Mouse (Mus musculus) hindbrain, embryonic 12.5 days (tissue): ENCODE results near the gene Iffo1. TPM values are rescaled to one million over a fixed set of nuclear protein-coding genes. Genes with fewer than 3 reads are reported as not detected.

Experiments
- ATAC-seq: fragments of 200-750 bp; cut with Nextera tagmentation; 2 replicates; pipeline ENCODE4 v1.8.0; 2017; ENCODE audit warnings: moderate TSS enrichment; ENCODE audit not compliant: low FRiP score
- H3K27ac ChIP-seq: fragments of 300-500 bp; sonication (generic); 2 replicates; pipeline ENCODE4 v1.5.1; 2016; ENCODE audit warnings: mild to moderate bottlenecking
- H3K27me3 ChIP-seq: fragments of 300-500 bp; sonication (generic); 2 replicates; pipeline ENCODE4 v1.6.1; 2016; ENCODE audit warnings: mild to moderate bottlenecking
- H3K36me3 ChIP-seq: fragments of 300-500 bp; sonication (generic); 2 replicates; pipeline ENCODE4 v1.6.1; 2016; ENCODE audit warnings: mild to moderate bottlenecking
- H3K4me1 ChIP-seq: fragments of 300-500 bp; sonication (generic); 2 replicates; pipeline ENCODE4 v1.6.1; 2016
- H3K4me2 ChIP-seq: fragments of 300-500 bp; sonication (generic); replicated peaks from 2 replicates; pipeline ENCODE4 v1.6.1; 2016; ENCODE audit warnings: mild to moderate bottlenecking
- H3K4me3 ChIP-seq: fragments of 300-500 bp; sonication (generic); 2 replicates; pipeline ENCODE4 v1.5.1; 2016; ENCODE audit warnings: mild to moderate bottlenecking
- H3K9ac ChIP-seq: fragments of 300-500 bp; sonication (generic); 2 replicates; pipeline ENCODE4 v1.6.1; 2016; ENCODE audit warnings: mild to moderate bottlenecking, moderate library complexity
- H3K9me3 ChIP-seq: fragments of 300-500 bp; sonication (generic); replicated peaks from 2 replicates; pipeline ENCODE4 v1.6.1; 2016; ENCODE audit warnings: mild to moderate bottlenecking
- WGBS: fragments of 180-500 bp; shearing (Covaris S2); methylation state at CpG from one replicate; pipeline ENCODE4 v1.1.7; 2016; 5-methylcytosine and 5-hydroxymethylcytosine counted together
- polyA plus RNA-seq: library from polyadenylated mRNA; unstranded; fragments of >200 nt; fragmentation: Nextera tagmentation; extraction: Ambion mirVana; gene quantifications from 2 replicates; pipeline ENCODE4 v1.2.1, GENCODE M21; 2016

Iffo1 gene
- polyA plus RNA-seq, 1 experiment from 2014 or later: 19.2 TPM

GRCm38 (mm10) chr6:125145479-125145951 is 474 bp downstream of the Iffo1 start:
- under 1% methylated on average over 29 of the region's 35 CpGs for WGBS
- peaks cover 30% of the 10 kb centered on the region for H3K36me3 ChIP-seq
- H3K9ac ChIP-seq: peak overlapping the region; percentile 83
- H3K27me3 ChIP-seq: no peaks in the 10 kb centered on the region
- H3K27ac ChIP-seq: peak overlapping the region; percentile 93
- ATAC-seq: peak; percentile 76
- H3K4me1 ChIP-seq: peaks cover 46% of the 10 kb centered on the region
- H3K4me3 ChIP-seq: peak overlapping the region; percentile 76
- no peaks in the 10 kb centered on the region for H3K9me3 ChIP-seq
- peak overlapping the region; percentile 72 for H3K4me2 ChIP-seq

GRCm38 (mm10) chr6:125146148-125146547 is 1.1 kb downstream of the Iffo1 start:
- 54% methylated on average over 7 of the region's 7 CpGs for WGBS
- no peaks in the 10 kb centered on the region for H3K9me3 ChIP-seq
- peak overlapping the region; percentile 72 for H3K4me2 ChIP-seq
- H3K27ac ChIP-seq: no peak overlapping the region
- H3K4me3 ChIP-seq: peak overlapping the region; percentile 76
- peaks cover 27% of the 10 kb centered on the region for H3K36me3 ChIP-seq
- no peaks in the 10 kb centered on the region for H3K27me3 ChIP-seq
- peaks cover 46% of the 10 kb centered on the region for H3K4me1 ChIP-seq
- peak overlapping the region; percentile 83 for H3K9ac ChIP-seq
- ATAC-seq: no peak

DNA sequence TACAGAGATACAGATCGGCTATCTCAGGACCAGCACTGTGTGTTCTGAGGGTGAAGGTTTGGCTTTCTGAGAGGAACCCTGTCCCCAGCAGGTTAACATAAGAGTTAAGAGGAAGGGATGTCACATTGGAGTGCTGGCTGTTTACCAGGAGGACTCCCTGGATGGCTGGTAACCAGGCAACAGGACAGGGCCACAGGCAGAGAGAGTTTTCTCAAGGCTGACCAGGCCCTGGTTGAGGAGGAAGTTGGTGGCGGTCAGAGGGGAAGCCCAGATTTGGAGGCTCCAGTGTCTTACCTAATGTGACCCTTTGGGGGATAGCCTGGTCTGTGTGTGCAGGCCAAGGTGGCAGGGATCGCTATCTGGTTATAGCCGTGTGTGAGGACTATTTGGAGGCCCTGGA is 1.8 kb downstream of the Iffo1 start:
- peaks cover 46% of the 10 kb centered on the region for H3K4me1 ChIP-seq
- H3K9ac ChIP-seq: peak overlapping the region; percentile 55; the same call in 1 of the 2 replicates
- H3K4me2 ChIP-seq: peak overlapping the region; percentile 72
- H3K27ac ChIP-seq: peak overlapping the region; percentile 48
- no peaks in the 10 kb centered on the region for H3K27me3 ChIP-seq
- peaks cover 27% of the 10 kb centered on the region for H3K36me3 ChIP-seq
- peak overlapping the region; percentile 10 for H3K4me3 ChIP-seq
- no peak for ATAC-seq
- no peaks in the 10 kb centered on the region for H3K9me3 ChIP-seq
- 90% methylated on average over 4 of the region's 4 CpGs for WGBS

DNA sequence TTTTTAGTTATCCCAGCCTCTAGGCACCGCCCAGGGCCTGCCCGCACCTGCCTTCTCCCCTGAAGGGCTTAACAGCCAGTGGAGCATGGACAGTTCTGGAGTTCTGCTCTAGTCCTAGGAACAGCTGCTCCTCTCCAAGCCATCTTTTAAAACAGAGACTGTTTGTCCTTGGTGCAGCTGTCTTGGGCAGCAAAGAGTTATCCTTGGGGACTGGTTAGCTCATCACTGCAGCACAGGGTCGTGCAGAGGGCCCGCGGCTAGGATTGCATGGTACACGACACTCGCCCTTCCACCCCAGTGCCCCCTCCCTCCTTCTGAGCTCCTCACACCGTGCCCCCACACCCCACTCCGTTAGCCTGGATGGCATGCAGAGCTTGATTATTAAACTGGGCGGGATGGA is 2.3 kb downstream of the Iffo1 start:
- no peaks in the 10 kb centered on the region for H3K27me3 ChIP-seq
- 0 out of 2 replicates have a peak overlapping the region, but pooled peaks have one; percentile 7 for H3K4me3 ChIP-seq
- peak overlapping the region; percentile 48 for H3K27ac ChIP-seq
- H3K9me3 ChIP-seq: no peaks in the 10 kb centered on the region
- peak overlapping the region; percentile 55; the same call in 1 of the 2 replicates for H3K9ac ChIP-seq
- peaks cover 46% of the 10 kb centered on the region for H3K4me1 ChIP-seq
- 52% methylated on average over 10 of the region's 10 CpGs for WGBS
- no peak for ATAC-seq
- peaks cover 25% of the 10 kb centered on the region for H3K36me3 ChIP-seq
- peak overlapping the region; percentile 72 for H3K4me2 ChIP-seq

DNA sequence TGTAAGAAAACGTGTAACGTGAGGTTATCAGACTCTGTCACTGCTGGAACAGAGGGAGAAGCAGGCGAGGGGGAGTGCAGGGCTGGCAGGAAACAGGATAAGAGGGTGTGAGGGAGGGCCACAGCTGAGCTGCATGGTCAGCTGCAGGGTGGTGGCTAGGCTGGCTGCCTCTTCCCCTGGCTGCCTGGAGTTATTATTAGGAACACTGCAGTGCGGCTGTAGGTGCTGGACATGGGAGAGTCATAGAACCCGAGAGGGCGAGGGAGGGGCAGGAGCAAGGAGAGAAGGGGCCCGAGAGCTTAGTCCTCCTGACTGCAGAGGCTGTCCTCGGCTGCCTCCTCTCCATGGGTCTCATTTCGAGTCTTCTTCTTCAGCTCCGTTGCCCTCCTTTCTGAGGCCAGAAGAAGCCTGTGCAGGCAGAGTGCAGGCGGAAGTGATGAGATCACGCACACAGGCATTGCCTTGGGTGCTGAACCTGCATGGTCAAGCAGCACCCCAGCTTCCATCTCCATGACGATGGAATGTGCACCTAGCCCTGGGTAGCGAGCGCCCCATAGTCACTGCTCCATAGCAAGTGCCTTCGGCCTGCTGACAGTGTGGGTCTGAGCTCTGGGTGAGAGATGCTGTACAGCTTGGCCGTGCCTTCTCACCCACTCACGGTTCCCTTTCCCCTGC is 3.3 kb downstream of the Iffo1 start:
- 69% methylated on average over 18 of the region's 18 CpGs for WGBS
- H3K27ac ChIP-seq: peak overlapping the region; percentile 30; the same call in 1 of the 2 replicates
- peaks cover 46% of the 10 kb centered on the region for H3K4me1 ChIP-seq
- H3K9me3 ChIP-seq: no peaks in the 10 kb centered on the region
- peak overlapping the region; percentile 47; the same call in 1 of the 2 replicates for H3K9ac ChIP-seq
- peaks cover 34% of the 10 kb centered on the region for H3K36me3 ChIP-seq
- H3K27me3 ChIP-seq: no peaks in the 10 kb centered on the region
- H3K4me3 ChIP-seq: 0 out of 2 replicates have a peak overlapping the region, but pooled peaks have one; percentile 0
- peak overlapping the region; percentile 72 for H3K4me2 ChIP-seq
- no peak for ATAC-seq

DNA sequence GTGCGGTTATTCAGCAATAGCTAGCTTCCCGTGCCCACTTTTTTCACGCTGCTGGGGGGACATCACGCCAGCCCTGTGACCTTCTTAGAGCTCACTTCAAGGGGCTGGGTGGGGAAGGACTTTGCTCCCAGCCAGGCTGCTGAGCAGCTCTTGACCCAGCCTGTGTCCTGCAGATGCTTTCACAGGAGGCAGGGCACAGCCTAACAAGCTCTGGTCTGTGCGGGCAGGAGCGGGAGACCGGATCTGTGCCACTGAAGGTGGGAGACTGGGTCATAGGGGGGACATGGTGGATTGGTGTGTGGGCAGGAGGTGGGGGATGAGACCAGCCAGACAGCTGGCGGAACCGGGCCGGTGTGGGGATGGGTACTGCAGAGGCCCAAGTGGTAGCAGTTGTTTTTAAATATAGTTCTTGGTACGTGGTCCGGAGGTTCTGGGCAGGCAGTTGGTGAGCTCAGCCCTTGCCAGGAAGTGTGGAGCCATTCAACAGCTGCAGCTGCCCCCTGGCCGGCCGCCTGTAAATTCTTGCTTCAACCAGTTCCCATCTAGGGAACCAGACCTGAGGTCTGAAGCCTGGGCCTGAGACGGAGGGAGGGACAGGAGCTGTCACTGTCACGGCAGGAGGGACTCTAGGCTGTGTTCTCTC is 4.0 kb downstream of the Iffo1 start:
- H3K4me2 ChIP-seq: peak overlapping the region; percentile 72; the same call in 1 of the 2 replicates
- ATAC-seq: no peak
- peak overlapping the region; percentile 12; the same call in 1 of the 2 replicates for H3K27ac ChIP-seq
- peaks cover 34% of the 10 kb centered on the region for H3K36me3 ChIP-seq
- H3K4me1 ChIP-seq: peaks cover 46% of the 10 kb centered on the region
- H3K9ac ChIP-seq: peak overlapping the region; percentile 47; the same call in 1 of the 2 replicates
- no peak overlapping the region for H3K4me3 ChIP-seq
- 85% methylated on average over 16 of the region's 16 CpGs for WGBS
- H3K9me3 ChIP-seq: no peaks in the 10 kb centered on the region
- no peaks in the 10 kb centered on the region for H3K27me3 ChIP-seq

DNA sequence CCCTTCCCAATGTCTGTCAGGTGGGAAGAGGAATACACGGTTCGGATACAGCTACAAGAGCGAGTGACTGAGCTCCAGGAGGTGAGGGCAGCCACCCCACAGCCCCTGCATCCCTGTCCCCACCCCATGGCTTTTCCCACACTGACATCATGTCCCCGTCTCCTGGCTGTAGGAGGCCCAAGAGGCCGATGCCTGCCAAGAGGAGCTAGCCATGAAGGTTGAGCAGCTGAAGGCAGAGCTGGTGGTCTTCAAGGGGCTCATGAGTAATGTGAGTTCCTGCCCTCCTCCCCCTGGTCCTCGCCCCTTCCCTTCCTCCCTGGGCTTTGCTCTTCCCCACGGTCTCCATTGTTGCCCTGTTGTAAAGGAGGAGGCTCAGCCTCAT is 4.5 kb downstream of the Iffo1 start:
- H3K9ac ChIP-seq: peak overlapping the region; percentile 39; the same call in 1 of the 2 replicates
- H3K9me3 ChIP-seq: no peaks in the 10 kb centered on the region
- no peak overlapping the region for H3K4me3 ChIP-seq
- no peak for ATAC-seq
- H3K27ac ChIP-seq: no peak overlapping the region
- H3K27me3 ChIP-seq: no peaks in the 10 kb centered on the region
- peaks cover 32% of the 10 kb centered on the region for H3K36me3 ChIP-seq
- peaks cover 43% of the 10 kb centered on the region for H3K4me1 ChIP-seq
- H3K4me2 ChIP-seq: no peak overlapping the region
- WGBS: 65% methylated on average over 7 of the region's 7 CpGs

DNA sequence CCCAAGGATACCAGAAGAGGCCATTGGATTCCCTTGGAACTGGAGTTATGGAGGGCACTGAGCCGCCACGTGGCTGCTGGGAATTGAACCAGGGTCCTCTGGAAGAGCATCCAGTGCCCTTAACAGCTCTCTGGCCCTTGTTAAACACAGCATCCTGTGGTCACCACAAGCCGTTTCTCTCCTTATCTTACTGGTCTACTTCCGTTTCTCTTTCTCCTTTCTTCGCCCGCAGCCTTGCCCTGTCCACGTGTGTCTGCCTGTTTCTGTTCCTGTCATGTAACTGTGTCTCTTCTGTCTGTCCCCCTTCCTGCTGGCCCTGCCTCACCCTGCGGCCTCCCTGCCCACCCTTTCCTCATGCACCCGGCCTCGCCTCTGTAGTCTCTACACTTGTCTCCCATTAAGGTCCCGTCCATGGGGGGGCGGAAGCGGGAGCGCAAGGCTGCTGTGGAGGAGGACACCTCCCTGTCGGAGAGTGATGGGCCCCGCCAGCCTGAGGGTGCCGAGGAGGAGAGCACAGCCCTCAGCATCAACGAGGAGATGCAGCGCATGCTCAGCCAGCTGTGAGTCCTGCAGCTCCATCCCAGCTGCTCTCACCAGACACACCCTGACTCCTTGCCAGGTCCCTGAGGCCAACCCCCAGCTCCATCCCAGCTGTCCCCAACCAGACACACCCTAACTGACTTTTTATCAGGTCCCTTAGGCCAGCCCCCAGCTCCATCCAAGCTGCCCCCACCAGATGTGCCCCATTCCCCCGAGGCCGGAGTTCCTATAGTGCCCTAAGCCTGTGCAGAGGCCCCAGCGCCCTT is 7.4 kb downstream of the Iffo1 start:
- no peak overlapping the region for H3K27ac ChIP-seq
- WGBS: 86% methylated on average over 22 of the region's 22 CpGs
- H3K9me3 ChIP-seq: no peaks in the 10 kb centered on the region
- no peaks in the 10 kb centered on the region for H3K27me3 ChIP-seq
- no peak overlapping the region for H3K9ac ChIP-seq
- H3K4me3 ChIP-seq: no peak overlapping the region
- peaks cover 33% of the 10 kb centered on the region for H3K4me1 ChIP-seq
- ATAC-seq: no peak
- peaks cover 35% of the 10 kb centered on the region for H3K36me3 ChIP-seq
- H3K4me2 ChIP-seq: no peak overlapping the region

DNA sequence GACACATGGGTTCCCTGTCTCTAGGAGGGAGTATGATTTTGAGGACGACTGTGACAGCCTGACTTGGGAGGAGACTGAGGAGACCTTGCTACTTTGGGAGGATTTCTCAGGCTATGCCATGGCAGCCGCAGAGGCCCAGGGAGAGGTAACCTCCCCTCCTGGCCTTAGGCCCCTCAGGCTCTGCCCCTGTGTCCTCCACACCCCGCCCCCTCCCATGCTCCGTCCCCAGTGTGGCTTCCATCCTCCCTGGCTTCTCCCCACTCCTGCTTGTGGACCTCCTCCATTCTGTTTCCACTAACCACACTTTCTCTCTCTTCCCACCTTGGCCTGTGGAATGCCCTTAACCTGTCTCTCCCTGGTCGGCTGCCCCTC is 8.0 kb downstream of the Iffo1 start:
- Histone ChIP-seq H3K27ac (0 out of 2 replicates have a peak overlapping the region, but pooled peaks have one; percentile 18), H3K4me3 (no peak overlapping the region), H3K27me3 (no peaks in the 10 kb centered on the region), H3K36me3 (peaks cover 35% of the 10 kb centered on the region), H3K4me1 (peaks cover 31% of the 10 kb centered on the region), H3K4me2 (no peak overlapping the region), H3K9me3 (no peaks in the 10 kb centered on the region), H3K9ac (no peak overlapping the region)
- no peak for ATAC-seq
- WGBS: 84% methylated on average over 5 of the region's 5 CpGs

DNA sequence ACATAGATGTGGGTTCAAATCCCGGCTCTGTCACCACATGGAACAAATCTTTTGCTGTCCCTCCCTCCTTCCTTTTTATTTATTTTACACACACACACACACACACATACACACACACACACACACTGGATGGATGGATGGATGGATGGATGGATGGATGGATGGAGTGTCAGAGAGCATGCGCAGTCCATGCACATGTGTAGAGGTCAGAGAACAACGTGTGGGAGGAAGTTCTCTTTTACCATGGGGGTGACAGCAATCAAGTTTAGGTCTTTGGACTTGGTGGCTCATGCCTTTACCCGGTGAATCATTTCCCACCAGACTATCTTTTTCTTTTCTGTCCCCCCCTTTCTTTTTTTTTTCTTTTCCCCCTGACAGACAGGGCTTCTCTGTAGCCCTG is 8.6 kb downstream of the Iffo1 start:
- peaks cover 38% of the 10 kb centered on the region for H3K36me3 ChIP-seq
- H3K9ac ChIP-seq: no peak overlapping the region
- ATAC-seq: no peak
- no peak overlapping the region for H3K27ac ChIP-seq
- H3K4me2 ChIP-seq: no peak overlapping the region
- H3K4me1 ChIP-seq: peaks cover 24% of the 10 kb centered on the region
- no peak overlapping the region for H3K4me3 ChIP-seq
- no peaks in the 10 kb centered on the region for H3K27me3 ChIP-seq
- 89% methylated on average over 4 of the region's 4 CpGs for WGBS
- H3K9me3 ChIP-seq: no peaks in the 10 kb centered on the region

GRCm38 (mm10) chr6:125154550-125154949 is 9.5 kb downstream of the Iffo1 start:
- no peak overlapping the region for H3K9ac ChIP-seq
- ATAC-seq: no peak
- no peak overlapping the region for H3K27ac ChIP-seq
- peaks cover 17% of the 10 kb centered on the region for H3K4me1 ChIP-seq
- H3K9me3 ChIP-seq: no peaks in the 10 kb centered on the region
- peaks cover 47% of the 10 kb centered on the region for H3K36me3 ChIP-seq
- no peak overlapping the region for H3K4me3 ChIP-seq
- H3K27me3 ChIP-seq: no peaks in the 10 kb centered on the region
- H3K4me2 ChIP-seq: no peak overlapping the region

DNA sequence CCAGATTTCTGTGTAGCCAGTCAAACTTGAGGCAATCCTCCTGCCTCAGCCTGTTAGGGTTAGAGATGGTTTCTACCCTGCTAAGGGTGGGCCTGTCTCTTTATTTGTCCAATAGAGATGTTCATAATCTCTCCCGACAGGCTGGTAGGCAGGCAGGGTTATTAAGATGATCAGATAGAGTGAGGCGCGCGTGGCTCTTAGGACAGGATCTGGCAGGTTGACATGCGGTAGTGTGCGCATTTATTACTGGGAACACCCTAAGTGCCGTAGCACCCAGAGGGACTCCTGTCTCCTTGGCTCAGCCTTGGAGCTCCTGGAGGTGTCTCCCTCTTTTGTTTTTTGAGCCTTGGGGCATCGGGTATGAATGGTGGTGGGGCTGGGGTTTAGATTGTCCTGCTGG is 10.2 kb downstream of the Iffo1 start:
- no peak for ATAC-seq
- WGBS: 88% methylated on average over 8 of the region's 8 CpGs
- Histone ChIP-seq H3K27me3 (no peaks in the 10 kb centered on the region), H3K9me3 (no peaks in the 10 kb centered on the region), H3K4me2 (no peak overlapping the region), H3K36me3 (peaks cover 54% of the 10 kb centered on the region), H3K27ac (no peak overlapping the region), H3K4me1 (peaks cover 16% of the 10 kb centered on the region), H3K4me3 (no peak overlapping the region), H3K9ac (no peak overlapping the region)
